Mouse (Mus musculus): ENCODE measurements around the gene Tmem233.

DNA sequence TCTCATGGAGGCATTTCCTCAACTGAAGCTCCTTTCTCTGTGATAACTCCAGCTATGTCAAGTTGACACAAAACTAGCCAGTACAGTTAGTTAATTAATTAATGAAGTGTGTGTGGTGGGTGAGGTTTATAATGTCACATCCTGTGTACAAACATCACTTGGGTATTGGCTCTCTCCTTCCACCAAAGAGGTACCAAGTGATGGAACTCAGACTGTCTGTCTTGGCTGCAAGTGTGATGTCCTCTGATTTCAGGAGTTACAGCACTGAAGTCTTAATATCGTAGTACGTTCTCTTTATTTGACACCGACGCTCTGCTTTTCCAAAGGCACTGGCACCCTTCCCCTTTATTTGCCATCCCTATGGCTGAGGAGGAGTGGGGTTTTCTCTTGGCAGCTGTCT lies 13.4 kb downstream of the Tmem233 start:
- no peak for TF ChIP-seq CTCF (IDR thresholded peaks at IDR 0.05; ENCODE audit: low read depth)
- no peak for TF ChIP-seq EP300 (IDR thresholded peaks at IDR 0.05; ENCODE audit: low read depth)

All from heart, postnatal 0 days (tissue).